Mouse (Mus musculus): ENCODE measurements at regions not wholly inside any gene's neighbourhood (a gene's known extent, or its start where the extent isn't known, plus 50 kb on each side); places are given as distances from the start of the nearest gene placed in this dataset.

GRCm38 (mm10) chr16:76678885-76679284 is 305.3 kb upstream of the Nrip1 start:
- Histone ChIP-seq H3K36me3 (ENCODE audit: control insufficient read depth, insufficient read depth, low read length) (no peaks in the 10 kb centered on the region), H3K9ac (replicated peaks; ENCODE audit: low read depth, low read length) (no peak overlapping the region), H3K27ac (ENCODE audit: low read length) (no peak overlapping the region), H3K4me2 (replicated peaks; ENCODE audit: low read depth, low read length) (no peak overlapping the region), H3K4me1 (ENCODE audit: control insufficient read depth, insufficient read depth, low read length) (0 out of 2 replicates have a peak, but pooled peaks cover 3% of the 10 kb centered on the region), H3K4me3 (ENCODE audit: low read depth, low read length) (no peak overlapping the region), H3K9me3 (ENCODE audit: control insufficient read depth, low read depth, low read length) (no peaks in the 10 kb centered on the region), H3K27me3 (ENCODE audit: control insufficient read depth, insufficient read depth, low read length) (no peaks in the 10 kb centered on the region)
- WGBS: 85% methylated on average over 3 of the region's 3 CpGs
- no peak for ATAC-seq (ENCODE audit: insufficient number of reproducible peaks, insufficient read depth, low FRiP score, low read depth)

- no peaks in the 10 kb centered on the region for H3K27me3 ChIP-seq (ENCODE audit: control insufficient read depth, insufficient read depth, low read length)
- H3K4me1 ChIP-seq (ENCODE audit: control insufficient read depth, insufficient read depth, low read length): no peaks in the 10 kb centered on the region
- WGBS: 92% methylated on average over 4 of the region's 4 CpGs
- H3K36me3 ChIP-seq (ENCODE audit: control insufficient read depth, insufficient read depth, low read length): no peaks in the 10 kb centered on the region
- no peak overlapping the region for H3K9ac ChIP-seq (replicated peaks; ENCODE audit: low read depth, low read length)
- no peak overlapping the region for H3K4me3 ChIP-seq (ENCODE audit: low read depth, low read length)
- no peak for ATAC-seq (ENCODE audit: insufficient number of reproducible peaks, insufficient read depth, low FRiP score, low read depth)
- no peak overlapping the region for H3K4me2 ChIP-seq (replicated peaks; ENCODE audit: low read depth, low read length)
- H3K27ac ChIP-seq (ENCODE audit: low read length): no peak overlapping the region
- no peaks in the 10 kb centered on the region for H3K9me3 ChIP-seq (ENCODE audit: control insufficient read depth, low read depth, low read length)
Measured at GRCm38 (mm10) chr16:76669795-76670194, 296.2 kb upstream of the Nrip1 start.

GRCm38 (mm10) chr16:76667046-76667445 is 293.4 kb upstream of the Nrip1 start:
- no peak overlapping the region for H3K27ac ChIP-seq (ENCODE audit: low read length)
- no peaks in the 10 kb centered on the region for H3K27me3 ChIP-seq (ENCODE audit: control insufficient read depth, insufficient read depth, low read length)
- H3K36me3 ChIP-seq (ENCODE audit: control insufficient read depth, insufficient read depth, low read length): no peaks in the 10 kb centered on the region
- WGBS: 43% methylated on average over 3 of the region's 3 CpGs
- H3K4me3 ChIP-seq (ENCODE audit: low read depth, low read length): no peak overlapping the region
- no peaks in the 10 kb centered on the region for H3K9me3 ChIP-seq (ENCODE audit: control insufficient read depth, low read depth, low read length)
- no peak overlapping the region for H3K9ac ChIP-seq (replicated peaks; ENCODE audit: low read depth, low read length)
- no peak overlapping the region for H3K4me2 ChIP-seq (replicated peaks; ENCODE audit: low read depth, low read length)
- no peak for ATAC-seq (ENCODE audit: insufficient number of reproducible peaks, insufficient read depth, low FRiP score, low read depth)
- H3K4me1 ChIP-seq (ENCODE audit: control insufficient read depth, insufficient read depth, low read length): no peaks in the 10 kb centered on the region

GRCm38 (mm10) chr16:76655106-76655505 is 281.5 kb upstream of the Nrip1 start:
- Histone ChIP-seq H3K36me3 (ENCODE audit: control insufficient read depth, insufficient read depth, low read length) (no peaks in the 10 kb centered on the region), H3K4me2 (replicated peaks; ENCODE audit: low read depth, low read length) (no peak overlapping the region), H3K9ac (replicated peaks; ENCODE audit: low read depth, low read length) (no peak overlapping the region), H3K27ac (ENCODE audit: low read length) (no peak overlapping the region), H3K27me3 (ENCODE audit: control insufficient read depth, insufficient read depth, low read length) (no peaks in the 10 kb centered on the region), H3K4me3 (ENCODE audit: low read depth, low read length) (no peak overlapping the region), H3K9me3 (ENCODE audit: control insufficient read depth, low read depth, low read length) (no peaks in the 10 kb centered on the region), H3K4me1 (ENCODE audit: control insufficient read depth, insufficient read depth, low read length) (no peaks in the 10 kb centered on the region)
- WGBS: 30% methylated on average over 3 of the region's 3 CpGs
- ATAC-seq (ENCODE audit: insufficient number of reproducible peaks, insufficient read depth, low FRiP score, low read depth): no peak

GRCm38 (mm10) chr16:76644281-76644680 is 270.7 kb upstream of the Nrip1 start:
- no peak overlapping the region for H3K4me3 ChIP-seq (ENCODE audit: low read depth, low read length)
- H3K27ac ChIP-seq (ENCODE audit: low read length): no peak overlapping the region
- no peak overlapping the region for H3K4me2 ChIP-seq (replicated peaks; ENCODE audit: low read depth, low read length)
- ATAC-seq (ENCODE audit: insufficient number of reproducible peaks, insufficient read depth, low FRiP score, low read depth): no peak
- H3K27me3 ChIP-seq (ENCODE audit: control insufficient read depth, insufficient read depth, low read length): no peaks in the 10 kb centered on the region
- H3K4me1 ChIP-seq (ENCODE audit: control insufficient read depth, insufficient read depth, low read length): no peaks in the 10 kb centered on the region
- no peaks in the 10 kb centered on the region for H3K36me3 ChIP-seq (ENCODE audit: control insufficient read depth, insufficient read depth, low read length)
- 81% methylated on average over 6 of the region's 6 CpGs for WGBS
- no peaks in the 10 kb centered on the region for H3K9me3 ChIP-seq (ENCODE audit: control insufficient read depth, low read depth, low read length)
- H3K9ac ChIP-seq (replicated peaks; ENCODE audit: low read depth, low read length): no peak overlapping the region

- Histone ChIP-seq H3K9ac (replicated peaks; ENCODE audit: low read depth, low read length) (no peak overlapping the region), H3K27ac (ENCODE audit: low read length) (no peak overlapping the region), H3K9me3 (ENCODE audit: control insufficient read depth, low read depth, low read length) (no peaks in the 10 kb centered on the region), H3K27me3 (ENCODE audit: control insufficient read depth, insufficient read depth, low read length) (no peaks in the 10 kb centered on the region), H3K4me3 (ENCODE audit: low read depth, low read length) (no peak overlapping the region), H3K4me1 (ENCODE audit: control insufficient read depth, insufficient read depth, low read length) (no peaks in the 10 kb centered on the region), H3K36me3 (ENCODE audit: control insufficient read depth, insufficient read depth, low read length) (no peaks in the 10 kb centered on the region), H3K4me2 (replicated peaks; ENCODE audit: low read depth, low read length) (no peak overlapping the region)
- whole genome bisulfite sequencing: 92% methylated on average over 9 of the region's 9 CpGs
- ATAC-seq (ENCODE audit: insufficient number of reproducible peaks, insufficient read depth, low FRiP score, low read depth): no peak
Measured at GRCm38 (mm10) chr16:76643801-76644200, 270.2 kb upstream of the Nrip1 start.

GRCm38 (mm10) chr16:76635169-76635568 is 261.5 kb upstream of the Nrip1 start:
- Histone ChIP-seq H3K4me2 (replicated peaks; ENCODE audit: low read depth, low read length) (no peak overlapping the region), H3K36me3 (ENCODE audit: control insufficient read depth, insufficient read depth, low read length) (no peaks in the 10 kb centered on the region), H3K9ac (replicated peaks; ENCODE audit: low read depth, low read length) (no peak overlapping the region), H3K4me1 (ENCODE audit: control insufficient read depth, insufficient read depth, low read length) (no peaks in the 10 kb centered on the region), H3K4me3 (ENCODE audit: low read depth, low read length) (no peak overlapping the region), H3K27me3 (ENCODE audit: control insufficient read depth, insufficient read depth, low read length) (no peaks in the 10 kb centered on the region), H3K9me3 (ENCODE audit: control insufficient read depth, low read depth, low read length) (no peaks in the 10 kb centered on the region), H3K27ac (ENCODE audit: low read length) (no peak overlapping the region)
- 89% methylated on average over 9 of the region's 9 CpGs for WGBS
- no peak for ATAC-seq (ENCODE audit: insufficient number of reproducible peaks, insufficient read depth, low FRiP score, low read depth)

- 70% methylated on average over 4 of the region's 4 CpGs for WGBS
- no peaks in the 10 kb centered on the region for H3K36me3 ChIP-seq (ENCODE audit: control insufficient read depth, insufficient read depth, low read length)
- ATAC-seq (ENCODE audit: insufficient number of reproducible peaks, insufficient read depth, low FRiP score, low read depth): no peak
Measured at GRCm38 (mm10) chr16:76634196-76634698, 260.6 kb upstream of the Nrip1 start.

GRCm38 (mm10) chr16:76626142-76626541 is 252.5 kb upstream of the Nrip1 start:
- H3K9me3 ChIP-seq (ENCODE audit: control insufficient read depth, low read depth, low read length): no peaks in the 10 kb centered on the region
- H3K27me3 ChIP-seq (ENCODE audit: control insufficient read depth, insufficient read depth, low read length): no peaks in the 10 kb centered on the region
- no peak overlapping the region for H3K27ac ChIP-seq (ENCODE audit: low read length)
- no peak overlapping the region for H3K4me3 ChIP-seq (ENCODE audit: low read depth, low read length)
- H3K9ac ChIP-seq (replicated peaks; ENCODE audit: low read depth, low read length): no peak overlapping the region
- no peak for ATAC-seq (ENCODE audit: insufficient number of reproducible peaks, insufficient read depth, low FRiP score, low read depth)
- 0 out of 2 replicates have a peak, but pooled peaks cover 3% of the 10 kb centered on the region for H3K4me1 ChIP-seq (ENCODE audit: control insufficient read depth, insufficient read depth, low read length)
- H3K36me3 ChIP-seq (ENCODE audit: control insufficient read depth, insufficient read depth, low read length): no peaks in the 10 kb centered on the region
- H3K4me2 ChIP-seq (replicated peaks; ENCODE audit: low read depth, low read length): no peak overlapping the region
- WGBS: 26% methylated on average over 4 of the region's 4 CpGs

More at GRCm38 (mm10) chr16:76634196-76634698, 260.6 kb upstream of the Nrip1 start:
- H3K27me3 ChIP-seq (ENCODE audit: control insufficient read depth, insufficient read depth, low read length): no peaks in the 10 kb centered on the region
- H3K9me3 ChIP-seq (ENCODE audit: control insufficient read depth, low read depth, low read length): no peaks in the 10 kb centered on the region
- no peak overlapping the region for H3K27ac ChIP-seq (ENCODE audit: low read length)
- no peaks in the 10 kb centered on the region for H3K4me1 ChIP-seq (ENCODE audit: control insufficient read depth, insufficient read depth, low read length)
- H3K4me2 ChIP-seq (replicated peaks; ENCODE audit: low read depth, low read length): no peak overlapping the region
- H3K9ac ChIP-seq (replicated peaks; ENCODE audit: low read depth, low read length): no peak overlapping the region
- no peak overlapping the region for H3K4me3 ChIP-seq (ENCODE audit: low read depth, low read length)

All from stomach, embryonic 14.5 days (tissue).